Mouse (Mus musculus) stomach, postnatal 0 days (tissue): Measurements from ENCODE around the gene Olfr469. TPM values are rescaled to one million over a fixed set of nuclear protein-coding genes. Genes with fewer than 3 reads are reported as not detected.
"Not testable (repeated sequence)": the region's sequence is repeated elsewhere in the genome, so short reads cannot be mapped to it uniquely, and the experiment has no call there.

Experiments
- ATAC-seq: fragments of 200-750 bp; cut with Nextera tagmentation; 2 replicates; pipeline ENCODE4 v1.8.0; 2017; ENCODE audit not compliant: low FRiP score, low TSS enrichment
- DNase-seq: peaks from one replicate; pipeline ENCODE4 v3.0.0-alpha.2; 2016; ENCODE audit warnings: low spot score
- H3K27ac ChIP-seq: fragments of 300-500 bp; sonication (generic); replicated peaks from 2 replicates; pipeline ENCODE4 v1.5.1; 2014; ENCODE audit warnings: mild to moderate bottlenecking, control low read depth
- H3K27me3 ChIP-seq: fragments of 300-500 bp; sonication (generic); 2 replicates; pipeline ENCODE4 v1.6.1; 2014; ENCODE audit warnings: low read length; ENCODE audit not compliant: control insufficient read depth, insufficient read depth
- H3K36me3 ChIP-seq: fragments of 300-500 bp; sonication (generic); 2 replicates; pipeline ENCODE4 v1.6.1; 2014; ENCODE audit warnings: low read length, mixed read lengths; ENCODE audit not compliant: control insufficient read depth, insufficient read depth
- H3K4me1 ChIP-seq: fragments of 300-500 bp; sonication (generic); replicated peaks from 2 replicates; pipeline ENCODE4 v1.6.1; 2014; ENCODE audit warnings: antibody characterized with exemption; ENCODE audit not compliant: control insufficient read depth, insufficient read depth
- H3K4me2 ChIP-seq: fragments of 300-500 bp; sonication (generic); replicated peaks from 2 replicates; pipeline ENCODE4 v1.6.1; 2014; ENCODE audit warnings: low read depth, mild to moderate bottlenecking, control low read depth, moderate library complexity
- H3K4me3 ChIP-seq: fragments of 300-500 bp; sonication (generic); 2 replicates; pipeline ENCODE4 v1.5.1; 2014; ENCODE audit warnings: low read depth, low read length, control low read depth
- H3K9ac ChIP-seq: fragments of 300-500 bp; sonication (generic); 2 replicates; pipeline ENCODE4 v1.6.1; 2014; ENCODE audit warnings: mild to moderate bottlenecking, low read length, control low read depth, mixed read lengths
- H3K9me3 ChIP-seq: fragments of 300-500 bp; sonication (generic); 2 replicates; pipeline ENCODE4 v1.6.1; 2016; ENCODE audit warnings: low read length; ENCODE audit not compliant: control insufficient read depth
- CTCF ChIP-seq: IDR thresholded peaks from 2 replicates; pipeline ENCODE4 v1.5.1; 2016; ENCODE audit warnings: antibody characterized with exemption, low read depth, mild to moderate bottlenecking, moderate library complexity
- EP300 ChIP-seq: optimal IDR thresholded peaks from 2 replicates; pipeline ENCODE3; 2016; ENCODE audit warnings: antibody characterized with exemption
- WGBS: fragments of 180-500 bp; shearing (Covaris S2); extraction: QIAGEN DNeasy Blood & Tissue Kit; methylation state at CpG from one replicate; pipeline ENCODE4 v1.1.7; 2014; 5-methylcytosine and 5-hydroxymethylcytosine counted together
- polyA plus RNA-seq: library from polyadenylated mRNA; unstranded; fragments of >200 nt; fragmentation: Nextera tagmentation; extraction: Ambion mirVana; gene quantifications from 2 replicates; pipeline ENCODE4 v1.2.1, GENCODE M21; 2015

Gene Olfr469
- polyA plus RNA-seq = not detected in 2 replicates

DNA sequence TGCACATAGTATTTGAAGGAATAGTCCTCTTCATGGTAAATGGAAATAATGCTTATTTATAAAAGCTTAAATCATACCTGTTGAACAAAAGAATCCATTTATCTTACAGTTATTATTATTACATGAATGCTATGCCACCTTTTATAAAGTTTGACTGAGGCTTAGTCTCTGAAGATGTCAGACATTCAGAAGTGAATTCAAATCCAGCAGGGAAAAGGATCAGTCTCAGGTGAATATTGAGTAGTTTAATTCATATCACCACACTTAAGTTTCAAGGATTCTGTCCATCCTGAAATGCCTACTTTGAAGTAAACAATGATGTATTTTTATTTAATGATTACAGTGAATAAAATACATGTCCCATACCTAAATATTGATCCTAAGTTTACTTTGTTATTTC lies at the start of gene Olfr469:
Gene Olfr469, minus strand, starts transcription at position 101 of the 400 bp plus-strand sequence.
- not testable (repeated sequence) for H3K9ac ChIP-seq, H3K4me1 ChIP-seq, ATAC-seq, H3K9me3 ChIP-seq, DNase-seq, H3K36me3 ChIP-seq, H3K27me3 ChIP-seq, H3K27ac ChIP-seq, H3K4me2 ChIP-seq, H3K4me3 ChIP-seq

DNA sequence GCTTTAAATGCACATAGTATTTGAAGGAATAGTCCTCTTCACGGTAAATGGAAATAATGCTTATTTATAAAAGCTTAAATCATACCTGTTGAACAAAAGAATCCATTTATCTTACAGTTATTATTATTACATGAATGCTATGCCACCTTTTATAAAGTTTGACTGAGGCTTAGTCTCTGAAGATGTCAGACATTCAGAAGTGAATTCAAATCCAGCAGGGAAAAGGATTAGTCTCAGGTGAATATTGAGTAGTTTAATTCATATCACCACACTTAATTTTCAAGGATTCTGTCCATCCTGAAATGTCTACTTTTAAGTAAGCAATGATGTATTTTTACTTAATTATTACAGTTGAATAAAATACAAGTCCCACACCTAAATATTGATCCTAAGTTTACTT lies 22.0 kb upstream of the Olfr469 start, which contains the start of gene Olfr470:
Gene Olfr470, minus strand, starts transcription at position 101 of the 400 bp plus-strand sequence.
- H3K27ac ChIP-seq, H3K9ac ChIP-seq, H3K4me2 ChIP-seq, H3K36me3 ChIP-seq, DNase-seq, H3K9me3 ChIP-seq, H3K4me3 ChIP-seq, H3K27me3 ChIP-seq, ATAC-seq, H3K4me1 ChIP-seq: not testable (repeated sequence)
- 71% methylated on average over 1 of the region's 1 CpGs for WGBS

DNA sequence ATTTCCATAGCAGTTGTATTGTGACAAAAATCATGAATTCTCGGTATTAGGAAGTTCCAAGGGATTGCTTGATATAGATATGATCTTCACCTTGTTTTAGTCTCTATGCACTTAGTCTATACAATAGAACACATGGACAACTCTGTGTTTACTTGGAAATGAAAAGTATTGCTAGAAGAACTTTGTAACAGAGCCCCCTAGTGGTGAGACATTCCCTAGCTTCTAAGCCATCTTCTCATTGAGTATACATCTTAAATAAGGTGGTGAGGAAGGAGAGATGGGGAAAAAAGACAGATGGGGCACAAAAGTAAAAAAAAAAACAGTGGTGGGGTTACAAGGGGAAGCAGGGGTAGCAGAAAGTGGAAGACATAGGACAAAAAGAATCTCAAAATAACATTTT lies 16.4 kb upstream of the Olfr469 start:
- no peak overlapping the region for H3K4me2 ChIP-seq
- ATAC-seq (no peak), DNase-seq (no peak)
- H3K9me3 ChIP-seq = no peaks in the 10 kb centered on the region
- H3K27ac ChIP-seq = no peak overlapping the region
- TF ChIP-seq CTCF = peak; percentile 61
- TF ChIP-seq EP300 = no peak
- no peaks in the 10 kb centered on the region for H3K36me3 ChIP-seq
- no peaks in the 10 kb centered on the region for H3K27me3 ChIP-seq
- no peaks in the 10 kb centered on the region for H3K4me1 ChIP-seq
- no peak overlapping the region for H3K9ac ChIP-seq
- H3K4me3 ChIP-seq = no peak overlapping the region
- WGBS = 74% methylated on average over 1 of the region's 1 CpGs

DNA sequence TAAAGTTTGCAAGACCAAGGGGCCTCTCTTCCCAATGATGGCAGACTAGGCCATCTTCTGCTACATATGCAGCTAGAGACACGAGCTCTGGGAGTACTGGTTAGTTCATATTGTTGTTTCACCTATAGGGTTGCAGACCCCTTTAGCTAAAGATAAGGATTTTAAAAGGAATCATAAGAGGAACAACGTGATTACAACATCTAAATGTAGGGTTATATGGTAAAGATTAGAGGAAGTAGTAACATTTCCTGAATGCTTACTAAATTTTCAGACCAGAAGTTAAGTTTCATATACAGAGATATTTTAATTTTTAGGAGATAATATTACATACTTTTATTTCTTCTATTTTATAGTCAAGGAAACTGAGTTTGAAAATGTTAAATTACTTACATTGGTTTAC lies 1.5 kb downstream of the Olfr469 start:
- H3K9me3 ChIP-seq, H3K4me1 ChIP-seq, H3K4me3 ChIP-seq, H3K36me3 ChIP-seq, H3K4me2 ChIP-seq, ATAC-seq, H3K9ac ChIP-seq, DNase-seq, H3K27me3 ChIP-seq, H3K27ac ChIP-seq: not testable (repeated sequence)
- WGBS = 62% methylated on average over 2 of the region's 2 CpGs

DNA sequence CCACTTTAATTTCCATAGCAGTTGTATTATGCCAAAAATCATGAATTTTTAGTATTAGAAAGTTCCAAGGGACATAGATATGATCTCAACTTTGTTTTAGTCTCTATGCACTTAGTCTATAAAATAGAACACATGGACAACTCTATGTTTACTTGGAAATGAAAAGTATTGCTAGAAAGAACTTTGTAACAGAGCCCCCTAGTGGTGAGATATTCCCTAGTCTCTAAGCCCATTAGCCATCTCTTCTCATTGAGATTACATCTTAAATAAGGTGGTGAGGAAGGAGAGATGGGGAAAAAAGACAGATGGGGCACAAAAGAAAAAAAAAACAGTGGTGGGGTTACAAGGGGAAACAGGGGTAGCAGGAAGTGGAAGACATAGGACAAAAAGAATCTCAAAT lies 5.9 kb downstream of the Olfr469 start:
- H3K4me3 ChIP-seq = no peak overlapping the region
- H3K27ac ChIP-seq = no peak overlapping the region
- H3K4me2 ChIP-seq = no peak overlapping the region
- H3K9me3 ChIP-seq = no peaks in the 10 kb centered on the region
- H3K9ac ChIP-seq = no peak overlapping the region
- no peak for DNase-seq
- no peaks in the 10 kb centered on the region for H3K27me3 ChIP-seq
- H3K36me3 ChIP-seq = no peaks in the 10 kb centered on the region
- TF ChIP-seq EP300 (no peak), CTCF (peak; percentile 63)
- ATAC-seq = no peak
- H3K4me1 ChIP-seq = no peaks in the 10 kb centered on the region

DNA sequence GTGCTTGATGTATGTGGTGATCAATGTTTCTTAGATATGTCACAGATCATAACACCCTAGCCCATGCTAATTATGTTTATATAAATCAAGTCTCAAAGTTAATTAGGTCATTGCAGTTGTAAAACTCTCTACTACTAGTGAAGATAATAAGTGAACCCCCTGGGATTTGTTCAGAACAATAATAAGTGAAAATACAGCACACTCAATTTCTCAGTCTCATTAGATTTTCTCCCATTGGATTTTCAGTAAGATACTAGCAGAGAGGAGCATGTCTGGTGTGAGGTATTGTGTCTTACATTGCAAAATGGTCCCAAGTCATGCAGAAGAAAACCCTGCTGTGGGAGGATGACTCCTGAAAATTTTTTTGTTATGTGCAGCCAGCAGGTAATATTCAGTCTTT lies 13.4 kb downstream of the Olfr469 start, which contains the start of gene Olfr467:
Gene Olfr467, plus strand, starts transcription at position 301 of the 400 bp plus-strand sequence.
- Histone ChIP-seq H3K4me1 (no peaks in the 10 kb centered on the region), H3K9ac (no peak within 1 kb of the TSS), H3K36me3 (no peaks in the 10 kb centered on the region), H3K9me3 (no peaks in the 10 kb centered on the region), H3K4me3 (no peak within 1 kb of the TSS), H3K4me2 (no peak within 1 kb of the TSS), H3K27me3 (no peaks in the 10 kb centered on the region), H3K27ac (no peak within 1 kb of the TSS)
- TF ChIP-seq EP300 (no peak), CTCF (no peak)
- DNase-seq (no peak), ATAC-seq (no peak)
